In the genomic region with DNA sequence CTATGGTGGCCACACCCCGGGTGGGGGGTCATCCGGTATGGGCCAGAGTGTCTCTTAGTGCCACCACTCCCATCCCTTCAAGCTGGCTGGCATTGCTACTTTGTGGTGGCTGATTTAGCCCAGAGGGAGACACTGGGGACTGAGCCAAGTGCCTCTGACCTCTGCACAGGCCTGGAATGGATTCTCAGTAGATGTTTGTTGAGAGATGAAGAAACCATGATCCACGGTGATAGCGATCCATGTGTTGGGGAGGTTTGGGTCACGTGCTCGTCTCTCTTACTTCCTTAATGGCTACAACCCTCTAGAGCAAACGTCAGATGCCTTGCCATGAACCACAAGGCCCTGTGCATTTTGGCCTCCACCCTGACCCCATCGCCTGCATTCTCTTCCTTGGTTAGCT, we compare ENCODE assay signal across 20 mouse cellular contexts. TPM values are rescaled to one million over a fixed set of nuclear protein-coding genes. Genes with fewer than 3 reads are reported as not detected.
DNase-seq lines count a peak whose midpoint lies in the region; ATAC-seq and TF ChIP-seq lines count a peak whose summit lies in the region.
"Had no signal": no experiment of that assay in that cellular context is flagged by ENCODE, and none has a peak within 500 bp of the region (broad histone marks: within the 10 kb centered on the region; RNA-seq: fewer than 3 reads in every experiment).

No protein-coding gene starts in this region.

- H3K9me3 ChIP-seq in forebrain, embryonic 16.5 days (ENCODE audit: control insufficient read depth, low read length) = no peaks in the 10 kb centered on the region
- H3K9me3 ChIP-seq: kidney, embryonic 15.5 days; lung, embryonic 15.5 days had no signal

- no peaks in the 10 kb centered on the region for H3K27me3 ChIP-seq in forebrain, embryonic 16.5 days (replicated peaks; ENCODE audit: control insufficient read depth, insufficient read depth, low read length)
- H3K27me3 ChIP-seq: heart, embryonic 12.5 days; kidney, embryonic 15.5 days; lung, embryonic 15.5 days had no signal

- no peak overlapping the region for H3K4me2 ChIP-seq in forebrain, embryonic 16.5 days (ENCODE audit: low read length)
- H3K4me2 ChIP-seq: heart, embryonic 12.5 days; kidney, embryonic 15.5 days; lung, embryonic 15.5 days; midbrain, embryonic 11.5 days had no signal

- no peak for ATAC-seq in cerebellum, adult (ENCODE audit: insufficient number of reproducible peaks, low FRiP score, low TSS enrichment)
- ATAC-seq in forebrain, embryonic 16.5 days = no peak

- peak; percentile 35 to 44 for DNase-seq in cerebellum, postnatal 10 days
- peak; percentile 67 for DNase-seq in lung, postnatal 36 days
- no peak for DNase-seq in lung, postnatal 25 days (ENCODE audit: low spot score)
- DNase-seq in Muller cell, postnatal 12 days (ENCODE audit: inconsistent ontology term) = peak; percentile 17
- no peak for DNase-seq in right cerebral cortex, postnatal 36 days (ENCODE audit: low spot score in 2 of 2)
- DNase-seq: B cell, adult 2 months; cerebellum, adult 9-10 months; embryo, embryonic 11 days; gastrocnemius, postnatal 36 days; heart, postnatal 36 days; right cerebral cortex, adult 18-20 months; spleen, adult 18-20 months had no signal

- TF ChIP-seq CTCF in olfactory bulb, adult 2 months (IDR thresholded peaks at IDR 0.05; ENCODE audit: insufficient read depth, low read depth, low read length) = no peak

- H3K4me1 ChIP-seq in olfactory bulb, adult 2 months (ENCODE audit: control insufficient read depth, insufficient read depth, low read length) = peaks cover 33% of the 10 kb centered on the region
- H3K4me1 ChIP-seq in forebrain, embryonic 16.5 days (replicated peaks; ENCODE audit: control insufficient read depth, insufficient read depth, low read length) = peaks cover 5% of the 10 kb centered on the region

- no peaks in the 10 kb centered on the region for H3K36me3 ChIP-seq in forebrain, embryonic 16.5 days (ENCODE audit: control insufficient read depth, insufficient read depth)
- H3K36me3 ChIP-seq: kidney, embryonic 15.5 days; lung, embryonic 15.5 days had no signal

- peak overlapping the region; percentile 81 for H3K27ac ChIP-seq in olfactory bulb, adult 2 months (ENCODE audit: insufficient read depth, low read depth, low read length)
- H3K27ac ChIP-seq in forebrain, embryonic 16.5 days (ENCODE audit: low read length) = no peak overlapping the region
- H3K27ac ChIP-seq: kidney, embryonic 15.5 days; lung, embryonic 15.5 days had no signal

- WGBS in olfactory bulb, adult 2 months = 91% methylated on average over 8 of the region's 8 CpGs
- WGBS in forebrain, embryonic 16.5 days = 91% methylated on average over 8 of the region's 8 CpGs

- H3K4me3 ChIP-seq in olfactory bulb, adult 2 months (ENCODE audit: insufficient read depth, low read depth, low read length) = no peak overlapping the region
- H3K4me3 ChIP-seq in forebrain, embryonic 16.5 days (replicated peaks; ENCODE audit: low read length) = no peak overlapping the region
- H3K4me3 ChIP-seq: erythroblast, embryonic 14.5 days; heart, embryonic 12.5 days; kidney, embryonic 15.5 days; lung, embryonic 15.5 days had no signal

- no peak overlapping the region for H3K9ac ChIP-seq in forebrain, embryonic 16.5 days (replicated peaks; ENCODE audit: low read depth, low read length)
- H3K9ac ChIP-seq: heart, embryonic 12.5 days; kidney, embryonic 15.5 days; lung, embryonic 15.5 days had no signal

- no peak; the same call in 1 of the 2 replicates for TF ChIP-seq POLR2A in olfactory bulb, adult 2 months (IDR thresholded peaks at IDR 0.05; ENCODE audit: insufficient read depth, low read depth, low read length)

RNA-seq across cellular contexts. Expression of gene Rab44, which starts 42.9 kb away (rescaled TPM):
- polyA plus RNA-seq in olfactory bulb, adult 2 months (2012; ENCODE audit: insufficient read depth, insufficient read length, low replicate concordance, missing spikeins) = not detected in 2 replicates
- polyA plus RNA-seq in forebrain, embryonic 16.5 days (2015; fragmentation: Nextera tagmentation; extraction: Ambion mirVana) = not detected in 2 replicates

Comparison
In these comparisons a context has a peak if more than half of its experiments do, and no peak if none do; other contexts are left out.
1. DNase-seq: peak in cerebellum, postnatal 10 days (2 of 2), lung, postnatal 36 days (single experiment) and Muller cell, postnatal 12 days (single experiment); none in lung, postnatal 25 days (single experiment) and right cerebral cortex, postnatal 36 days (0 of 2).